Mouse (Mus musculus): ENCODE data around the gene Sdk2. TPM values are rescaled to one million over a fixed set of nuclear protein-coding genes. Genes with fewer than 3 reads are reported as not detected.

Sdk2 gene
- total and polyA plus RNA-seq, 2 experiments from 2014 or later, result 3.0 to 30.4 TPM

- Histone ChIP-seq H3K4me2 (ENCODE audit: low read depth, low read length) (no peak overlapping the region), H3K4me1 (ENCODE audit: insufficient read depth, low read length) (peaks cover 13% of the 10 kb centered on the region; the same call in 1 of the 2 replicates), H3K9ac (replicated peaks; ENCODE audit: low read length) (no peak overlapping the region), H3K36me3 (ENCODE audit: insufficient read depth, low read length) (peaks cover 6% of the 10 kb centered on the region; the same call in 1 of the 2 replicates), H3K27me3 (ENCODE audit: insufficient read depth, low read length) (no peaks in the 10 kb centered on the region), H3K4me3 (ENCODE audit: low read length) (no peak overlapping the region), H3K27ac (no peak overlapping the region), H3K9me3 (ENCODE audit: low read length) (no peaks in the 10 kb centered on the region)
- DNase-seq (ENCODE audit: low spot score) (no peak), ATAC-seq (no peak)
- WGBS, result 76% methylated on average over 8 of the region's 8 CpGs
- no peak for TF ChIP-seq CTCF (IDR thresholded peaks at IDR 0.05; ENCODE audit: low read depth)
These were observed 327.6 kb downstream of the Sdk2 start for GRCm38 (mm10) chr11:113739213-113739612.

GRCm38 (mm10) chr11:113737912-113738311 lies 328.9 kb downstream of the Sdk2 start:
- 70% methylated on average over 8 of the region's 8 CpGs for WGBS
- H3K9me3 ChIP-seq (ENCODE audit: low read length), result no peaks in the 10 kb centered on the region
- no peaks in the 10 kb centered on the region for H3K27me3 ChIP-seq (ENCODE audit: insufficient read depth, low read length)
- H3K36me3 ChIP-seq (ENCODE audit: insufficient read depth, low read length), result peaks cover 5% of the 10 kb centered on the region; the same call in 1 of the 2 replicates
- DNase-seq (ENCODE audit: low spot score) (no peak), ATAC-seq (no peak)
- peaks cover 13% of the 10 kb centered on the region; the same call in 1 of the 2 replicates for H3K4me1 ChIP-seq (ENCODE audit: insufficient read depth, low read length)
- TF ChIP-seq CTCF (IDR thresholded peaks at IDR 0.05; ENCODE audit: low read depth), result no peak
- H3K27ac ChIP-seq, result no peak overlapping the region
- no peak overlapping the region for H3K9ac ChIP-seq (replicated peaks; ENCODE audit: low read length)
- no peak overlapping the region for H3K4me2 ChIP-seq (ENCODE audit: low read depth, low read length)
- no peak overlapping the region for H3K4me3 ChIP-seq (ENCODE audit: low read length)

GRCm38 (mm10) chr11:113737553-113737854 lies 329.3 kb downstream of the Sdk2 start:
- DNase-seq (ENCODE audit: low spot score) (no peak), ATAC-seq (no peak)
- Histone ChIP-seq H3K4me3 (ENCODE audit: low read length) (no peak overlapping the region), H3K27me3 (ENCODE audit: insufficient read depth, low read length) (no peaks in the 10 kb centered on the region), H3K4me2 (ENCODE audit: low read depth, low read length) (no peak overlapping the region), H3K9me3 (ENCODE audit: low read length) (no peaks in the 10 kb centered on the region), H3K27ac (no peak overlapping the region), H3K36me3 (ENCODE audit: insufficient read depth, low read length) (peaks cover under 1% of the 10 kb centered on the region; the same call in 1 of the 2 replicates), H3K4me1 (ENCODE audit: insufficient read depth, low read length) (peaks cover 13% of the 10 kb centered on the region; the same call in 1 of the 2 replicates), H3K9ac (replicated peaks; ENCODE audit: low read length) (no peak overlapping the region)
- WGBS, result 87% methylated on average over 3 of the region's 3 CpGs
- TF ChIP-seq CTCF (IDR thresholded peaks at IDR 0.05; ENCODE audit: low read depth), result no peak

GRCm38 (mm10) chr11:113736848-113737552 lies 329.8 kb downstream of the Sdk2 start:
- ATAC-seq, result no peak

GRCm38 (mm10) chr11:113735151-113735550 lies 331.7 kb downstream of the Sdk2 start:
- Histone ChIP-seq H3K4me2 (ENCODE audit: low read depth, low read length) (no peak overlapping the region), H3K9me3 (ENCODE audit: low read length) (no peaks in the 10 kb centered on the region), H3K27ac (no peak overlapping the region), H3K4me3 (ENCODE audit: low read length) (no peak overlapping the region), H3K4me1 (ENCODE audit: insufficient read depth, low read length) (peaks cover 13% of the 10 kb centered on the region; the same call in 1 of the 2 replicates), H3K27me3 (ENCODE audit: insufficient read depth, low read length) (no peaks in the 10 kb centered on the region), H3K36me3 (ENCODE audit: insufficient read depth, low read length) (no peaks in the 10 kb centered on the region), H3K9ac (replicated peaks; ENCODE audit: low read length) (no peak overlapping the region)
- ATAC-seq (no peak), DNase-seq (ENCODE audit: low spot score) (no peak)
- TF ChIP-seq CTCF (IDR thresholded peaks at IDR 0.05; ENCODE audit: low read depth), result no peak
- 79% methylated on average over 6 of the region's 6 CpGs for WGBS

More at GRCm38 (mm10) chr11:113736848-113737552, 329.8 kb downstream of the Sdk2 start:
- 71% methylated on average over 11 of the region's 11 CpGs for WGBS
- Histone ChIP-seq H3K4me1 (ENCODE audit: insufficient read depth, low read length) (peaks cover 13% of the 10 kb centered on the region; the same call in 1 of the 2 replicates), H3K4me2 (ENCODE audit: low read depth, low read length) (no peak overlapping the region), H3K9ac (replicated peaks; ENCODE audit: low read length) (no peak overlapping the region), H3K4me3 (ENCODE audit: low read length) (no peak overlapping the region), H3K27ac (no peak overlapping the region), H3K36me3 (ENCODE audit: insufficient read depth, low read length) (no peaks in the 10 kb centered on the region), H3K9me3 (ENCODE audit: low read length) (no peaks in the 10 kb centered on the region), H3K27me3 (ENCODE audit: insufficient read depth, low read length) (no peaks in the 10 kb centered on the region)
- DNase-seq (ENCODE audit: low spot score), result no peak
- no peak for TF ChIP-seq CTCF (IDR thresholded peaks at IDR 0.05; ENCODE audit: low read depth)

GRCm38 (mm10) chr11:113733631-113734364 lies 333.0 kb downstream of the Sdk2 start:
- Histone ChIP-seq H3K9me3 (ENCODE audit: low read length) (no peaks in the 10 kb centered on the region), H3K27ac (peak overlapping the region; percentile 17; the same call in 1 of the 2 replicates), H3K4me2 (ENCODE audit: low read depth, low read length) (no peak overlapping the region), H3K9ac (replicated peaks; ENCODE audit: low read length) (no peak overlapping the region), H3K4me3 (ENCODE audit: low read length) (no peak overlapping the region), H3K4me1 (ENCODE audit: insufficient read depth, low read length) (0 out of 2 replicates have a peak, but pooled peaks cover 3% of the 10 kb centered on the region), H3K36me3 (ENCODE audit: insufficient read depth, low read length) (peaks cover 6% of the 10 kb centered on the region; the same call in 1 of the 2 replicates), H3K27me3 (ENCODE audit: insufficient read depth, low read length) (no peaks in the 10 kb centered on the region)
- DNase-seq (ENCODE audit: low spot score), result no peak
- 45% methylated on average over 6 of the region's 6 CpGs for WGBS
- peak; percentile 25; the same call in 1 of the 2 replicates for ATAC-seq
- no peak for TF ChIP-seq CTCF (IDR thresholded peaks at IDR 0.05; ENCODE audit: low read depth)

Data from hindbrain, postnatal 0 days (tissue).